Mouse (Mus musculus) layer of hippocampus, adult 18-20 months (tissue): ENCODE measurements around the gene Iqgap2. TPM values are rescaled to one million over a fixed set of nuclear protein-coding genes. Genes with fewer than 3 reads are reported as not detected.

ENCODE experiments used
- DNase-seq, 2 experiments: peaks; one replicate each; pipeline ENCODE4 v3.0.0; 2022; ENCODE audit warnings: low spot score in 2 of 2
- total RNA-seq, 2 experiments: library from RNA; stranded (reverse); gene quantifications; 2 replicates each; pipeline ENCODE4 v1.2.3; 2021

Iqgap2 gene
- total RNA-seq, 2 experiments from 2014 or later, result 86.1 to 90.8 TPM

DNA sequence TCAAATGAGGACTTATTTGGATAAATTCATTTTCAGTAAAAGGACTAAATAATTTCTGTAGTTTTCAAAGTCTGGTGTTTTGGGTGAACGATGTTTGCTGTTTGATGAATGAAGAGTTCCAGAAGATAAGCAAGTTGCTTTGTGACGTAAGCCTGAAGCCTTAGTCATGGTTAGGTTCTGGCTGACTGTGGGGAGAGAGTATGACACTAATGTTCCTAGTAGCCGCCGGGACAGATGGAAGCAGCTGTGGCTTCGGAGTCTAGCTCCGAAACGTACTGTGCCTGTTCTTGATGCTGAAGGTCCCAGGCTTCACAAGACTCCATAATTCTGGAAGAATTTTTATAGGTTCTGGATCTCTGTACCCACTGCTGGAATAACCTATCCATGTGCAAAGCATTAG is 296.3 kb downstream of the Iqgap2 start:
- no peak for DNase-seq

- no peak for DNase-seq
Measured at GRCm38 (mm10) chr13:95592860-95593259, 298.9 kb downstream of the Iqgap2 start.

GRCm38 (mm10) chr13:95591606-95592005 is 300.1 kb downstream of the Iqgap2 start:
- DNase-seq, result no peak

DNA sequence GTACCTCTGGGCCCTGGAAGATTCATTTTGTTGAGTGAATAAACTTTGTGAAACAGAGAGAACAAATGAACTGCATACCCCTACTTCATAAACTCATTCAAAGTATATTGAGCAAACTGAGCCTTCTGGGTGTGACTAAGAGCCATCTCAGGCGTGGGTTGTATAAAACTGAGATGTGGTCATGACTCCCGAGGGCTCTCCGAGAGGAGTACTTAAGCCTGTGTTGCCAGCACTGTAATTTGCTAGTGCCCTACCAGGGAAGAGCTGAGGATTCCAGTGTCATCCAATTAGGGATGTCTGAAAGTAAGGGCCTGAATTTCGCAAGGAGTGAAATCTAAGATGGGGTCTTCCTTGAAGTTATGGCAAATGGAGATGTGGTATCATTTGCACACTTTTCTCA is 304.1 kb downstream of the Iqgap2 start:
- DNase-seq, result no peak

DNA sequence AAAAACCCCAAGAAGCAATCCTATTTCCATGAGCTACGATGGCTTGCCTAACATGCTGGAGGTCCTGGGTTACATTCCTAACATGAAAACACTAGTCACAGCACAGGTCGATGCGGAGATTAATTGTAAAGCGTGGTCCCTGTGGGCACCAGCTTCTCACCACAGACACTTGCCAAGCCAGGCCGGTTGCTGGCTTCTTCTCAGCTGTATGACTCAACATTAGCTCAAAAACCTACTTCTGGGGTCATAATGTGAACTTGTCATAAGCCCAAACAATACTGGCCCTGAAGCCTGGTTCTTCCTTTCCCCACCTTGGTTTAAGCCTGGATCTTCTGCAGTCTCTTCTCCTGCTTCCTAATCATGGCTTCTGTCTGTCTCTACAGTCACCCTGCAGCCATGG is 306.8 kb downstream of the Iqgap2 start:
- DNase-seq, result no peak

- no peak for DNase-seq
Measured at GRCm38 (mm10) chr13:95583237-95584189, 308.2 kb downstream of the Iqgap2 start.

DNA sequence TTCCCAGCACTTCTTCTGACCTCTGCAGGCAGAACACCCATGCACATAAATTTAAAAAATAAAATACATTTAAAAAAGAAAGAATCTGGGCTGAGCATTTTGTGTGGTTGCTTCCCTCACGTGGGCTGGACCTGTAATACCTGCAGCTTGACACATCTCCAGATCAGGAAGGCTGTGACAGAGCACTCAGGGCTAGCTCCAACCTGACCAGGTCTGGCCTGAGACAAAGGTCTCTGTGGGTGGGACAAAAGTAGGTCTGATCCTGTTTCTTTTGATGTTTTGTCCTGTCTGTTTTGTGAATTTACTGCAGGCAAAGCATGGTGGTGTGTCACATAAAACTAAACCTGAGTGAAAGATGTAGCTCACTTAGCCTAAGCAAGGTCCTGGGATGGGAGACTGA is 309.9 kb downstream of the Iqgap2 start:
- DNase-seq, result no peak

DNA sequence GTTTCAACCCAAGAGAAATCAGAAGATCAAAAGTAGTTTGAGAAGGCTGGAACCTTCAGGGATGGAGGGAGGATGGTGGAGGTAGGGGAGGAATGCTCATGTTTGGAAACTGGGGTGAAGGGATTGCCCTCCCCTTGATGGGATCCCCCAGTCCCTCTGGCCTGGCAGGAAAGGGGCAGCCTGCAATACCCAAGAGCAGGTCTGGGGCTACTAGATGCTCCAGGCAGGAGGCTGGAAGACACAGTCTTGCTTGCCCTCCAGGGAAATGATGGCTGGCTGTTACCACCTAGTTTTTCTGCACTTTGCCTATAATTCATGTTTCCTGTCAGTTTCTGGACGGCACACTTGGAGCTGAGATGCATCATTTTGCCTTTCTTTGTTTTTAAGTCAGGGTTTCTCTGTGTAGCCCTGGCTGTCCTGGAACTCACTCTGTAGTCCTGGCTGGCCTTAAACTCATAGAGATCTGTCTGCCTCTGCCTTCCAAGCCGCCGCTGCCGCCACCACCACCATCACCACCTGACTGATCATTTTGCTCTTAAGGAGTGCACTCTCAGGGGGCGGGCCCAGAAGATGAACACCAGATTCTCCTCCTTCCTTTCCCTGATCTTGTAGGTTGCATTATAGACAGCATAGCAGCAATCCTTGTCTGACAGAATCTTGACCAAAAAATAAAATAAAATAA is 313.6 kb downstream of the Iqgap2 start:
- no peak for DNase-seq

Other genes starting within 250 kb of the Iqgap2 start
- gene F2rl2, start 195.1 kb downstream of the Iqgap2 start, total RNA-seq, result under 1 TPM; 0.32 to 0.38 TPM
- 10 to 100 TPM; 22.4 to 22.9 TPM for gene Gm20075, start 189.5 kb upstream of the Iqgap2 start, total RNA-seq
- not detected for gene Gm17190, start 190.1 kb upstream of the Iqgap2 start, total RNA-seq
- 10 to 100 TPM; 14.4 to 18.6 TPM for gene Sv2c, start 240.7 kb upstream of the Iqgap2 start, total RNA-seq